Mouse (Mus musculus) embryonic facial prominence, embryonic 11.5 days (tissue): Measurements from ENCODE around the gene Olfr649. TPM values are rescaled to one million over a fixed set of nuclear protein-coding genes. Genes with fewer than 3 reads are reported as not detected.

Experiments used
- ATAC-seq: fragments of 200-750 bp; cut with Nextera tagmentation; replicated peaks from 2 replicates; pipeline ENCODE4 v1.8.0; 2017; ENCODE audit warnings: low read depth; ENCODE audit not compliant: insufficient number of reproducible peaks, low FRiP score, low TSS enrichment
- DNase-seq: peaks from one replicate; pipeline ENCODE4 v3.0.0-alpha.2; 2015; ENCODE audit warnings: low spot score
- H3K27ac ChIP-seq: fragments of 300-500 bp; sonication (generic); replicated peaks from 2 replicates; pipeline ENCODE4 v1.5.1; 2014; ENCODE audit warnings: mild to moderate bottlenecking, low read depth, low read length, control low read depth
- H3K27me3 ChIP-seq: fragments of 300-500 bp; sonication (generic); 2 replicates; pipeline ENCODE4 v1.6.1; 2014; ENCODE audit warnings: mild to moderate bottlenecking, low read length, moderate library complexity, mixed read lengths; ENCODE audit not compliant: control insufficient read depth, insufficient read depth
- H3K36me3 ChIP-seq: fragments of 300-500 bp; sonication (generic); replicated peaks from 2 replicates; pipeline ENCODE4 v1.6.1; 2014; ENCODE audit warnings: low read depth, mild to moderate bottlenecking, low read length, moderate library complexity, mixed read lengths; ENCODE audit not compliant: control insufficient read depth, insufficient read depth
- H3K4me1 ChIP-seq: fragments of 300-500 bp; sonication (generic); 2 replicates; pipeline ENCODE4 v1.6.1; 2014; ENCODE audit warnings: low read length, mixed read lengths; ENCODE audit not compliant: control insufficient read depth, insufficient read depth
- H3K4me2 ChIP-seq: fragments of 300-500 bp; sonication (generic); 2 replicates; pipeline ENCODE4 v1.6.1; 2014; ENCODE audit warnings: low read depth, mild to moderate bottlenecking, control low read depth, low read length, moderate library complexity
- H3K4me3 ChIP-seq: fragments of 300-500 bp; sonication (generic); 2 replicates; pipeline ENCODE4 v1.5.1; 2014; ENCODE audit warnings: low read depth, low read length, control low read depth
- H3K9ac ChIP-seq: fragments of 300-500 bp; sonication (generic); replicated peaks from 2 replicates; pipeline ENCODE4 v1.6.1; 2014; ENCODE audit warnings: mild to moderate bottlenecking, control low read depth, low read length
- H3K9me3 ChIP-seq: fragments of 300-500 bp; sonication (generic); replicated peaks from 2 replicates; pipeline ENCODE4 v1.6.1; 2016; ENCODE audit warnings: mild to moderate bottlenecking, low read length, inconsistent platforms, mixed read lengths; ENCODE audit not compliant: control insufficient read depth
- WGBS: fragments of 180-500 bp; shearing (Covaris S2); extraction: QIAGEN DNeasy Blood & Tissue Kit; methylation state at CpG from one replicate; pipeline ENCODE4 v1.1.7; 2014; 5-methylcytosine and 5-hydroxymethylcytosine counted together
- polyA plus RNA-seq: library from polyadenylated mRNA; unstranded; fragments of >200 nt; fragmentation: Nextera tagmentation; extraction: Ambion mirVana; gene quantifications from 2 replicates; pipeline ENCODE4 v1.2.1, GENCODE M21; 2014

Olfr649 gene
- not detected in 2 replicates for polyA plus RNA-seq

DNA sequence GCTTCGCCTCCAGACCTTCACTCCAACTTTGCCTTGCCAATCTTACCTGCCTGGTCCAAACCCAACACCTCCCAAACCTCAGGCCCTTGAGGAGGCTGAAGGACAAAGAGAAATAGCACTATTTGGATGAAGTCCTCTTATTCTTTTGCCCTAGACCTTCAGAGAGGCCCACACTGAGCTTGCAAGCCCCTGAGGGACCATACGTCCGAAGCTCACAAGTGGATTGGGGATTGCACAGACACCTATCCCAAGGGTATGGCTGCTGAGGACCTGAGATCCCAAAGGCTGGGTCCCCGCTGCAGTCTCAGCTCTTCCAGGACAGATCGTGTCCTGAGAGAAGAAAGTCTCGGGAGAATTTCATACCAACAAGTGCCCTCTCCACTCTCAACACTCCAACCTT is at the start of gene Olfr649:
TSS of gene Olfr649 (minus strand) at position 101 of the 400 bp plus-strand sequence.
- no peak for DNase-seq
- Histone ChIP-seq H3K4me2 (no peak within 1 kb of the TSS), H3K27me3 (no peaks in the 10 kb centered on the region), H3K9ac (no peak within 1 kb of the TSS), H3K4me3 (no peak within 1 kb of the TSS), H3K27ac (no peak within 1 kb of the TSS), H3K4me1 (no peaks in the 10 kb centered on the region), H3K36me3 (no peaks in the 10 kb centered on the region), H3K9me3 (no peaks in the 10 kb centered on the region)
- WGBS, result 80% methylated on average over 6 of the region's 6 CpGs
- no peak for ATAC-seq

DNA sequence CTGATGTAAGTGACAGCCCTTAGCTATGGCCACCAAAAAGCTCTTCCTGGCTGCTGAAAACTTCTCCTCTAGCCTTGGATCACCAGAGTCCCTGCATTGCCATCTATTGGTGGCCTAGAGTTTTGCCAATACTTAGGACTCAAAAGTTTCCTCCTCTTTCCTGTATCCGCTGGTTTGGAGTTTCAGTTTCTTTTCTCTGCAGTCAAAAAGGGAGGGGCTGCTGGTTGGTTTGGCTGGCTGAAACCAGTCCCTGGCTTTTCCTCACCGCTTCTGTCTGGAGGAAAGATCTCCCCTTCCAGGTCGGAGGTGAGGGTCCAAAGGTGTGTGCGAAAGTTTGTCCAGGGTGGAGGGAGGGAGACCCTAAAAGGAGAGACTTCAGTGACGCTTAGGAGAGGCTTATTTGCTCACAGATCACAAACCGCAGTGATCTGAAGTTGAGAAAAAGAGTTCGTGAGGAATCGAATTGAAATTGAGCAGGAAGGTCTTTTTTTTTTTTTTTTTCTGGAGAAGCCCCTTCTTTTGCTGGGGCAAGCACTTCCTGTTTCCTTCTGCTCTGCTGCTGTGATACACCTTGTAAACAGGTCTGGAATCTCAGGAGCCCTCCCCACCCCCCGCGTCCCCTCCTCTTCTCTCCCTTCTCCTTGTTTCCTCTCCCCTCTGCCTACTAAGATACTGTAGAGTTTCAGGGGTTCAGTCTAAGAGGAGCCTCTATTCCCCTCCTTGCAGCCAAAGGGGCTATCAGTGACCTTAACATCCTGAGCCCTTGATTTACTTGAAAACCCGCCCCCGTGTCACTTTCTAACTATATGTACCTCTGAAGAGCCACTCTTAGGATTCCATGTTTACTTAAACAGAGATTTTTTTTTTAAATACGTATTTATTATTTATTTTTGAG is 48.7 kb upstream of the Olfr649 start, which contains the start of gene Trim34a:
TSS of gene Trim34a (plus strand) at position 171 of the 895 bp plus-strand sequence.
- ATAC-seq, result peak; percentile 78

GRCm38 (mm10) chr7:104243616-104244015 is 47.8 kb upstream of the Olfr649 start:
- Histone ChIP-seq H3K9me3 (no peaks in the 10 kb centered on the region), H3K4me2 (no peak overlapping the region), H3K4me3 (no peak overlapping the region), H3K27ac (no peak overlapping the region), H3K27me3 (no peaks in the 10 kb centered on the region), H3K9ac (no peak overlapping the region), H3K36me3 (no peaks in the 10 kb centered on the region), H3K4me1 (no peaks in the 10 kb centered on the region)
- DNase-seq, result no peak
- 25% methylated on average over 1 of the region's 1 CpGs for WGBS
- ATAC-seq, result no peak

More for the DNA sequence above, 48.7 kb upstream of the Olfr649 start, which contains the start of gene Trim34a:
- H3K4me1 ChIP-seq, result no peaks in the 10 kb centered on the region
- peak; percentile 79 for DNase-seq
- no peaks in the 10 kb centered on the region for H3K27me3 ChIP-seq
- no peaks in the 10 kb centered on the region for H3K36me3 ChIP-seq
- no peaks in the 10 kb centered on the region for H3K9me3 ChIP-seq
- WGBS, result 7% methylated on average over 13 of the region's 13 CpGs
- H3K9ac ChIP-seq, result peak within 1 kb of the TSS; percentile 67
- peak within 1 kb of the TSS; percentile 36 for H3K4me3 ChIP-seq
- H3K27ac ChIP-seq, result no peak within 1 kb of the TSS
- H3K4me2 ChIP-seq, result peak within 1 kb of the TSS; percentile 44

DNA sequence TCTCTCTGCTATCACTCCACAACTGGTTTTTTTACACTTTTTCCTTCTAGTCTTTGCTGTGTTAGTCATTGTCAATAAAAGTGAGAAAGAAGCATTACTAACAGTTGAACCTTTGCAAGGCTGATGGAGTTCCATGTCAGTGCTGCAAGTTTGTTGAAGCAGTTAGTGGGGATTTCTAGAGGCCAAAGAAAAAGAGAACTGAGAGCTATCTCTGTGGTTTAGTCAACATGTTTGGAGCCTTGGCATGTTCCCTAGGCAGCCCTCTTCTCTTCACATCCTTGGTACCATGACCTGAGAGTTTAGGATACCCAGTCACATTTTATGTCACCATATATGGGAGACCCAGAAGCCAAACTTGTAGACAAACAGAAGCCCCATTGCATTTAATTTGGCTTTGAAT is 45.1 kb upstream of the Olfr649 start:
- no peaks in the 10 kb centered on the region for H3K27me3 ChIP-seq
- H3K4me2 ChIP-seq, result no peak overlapping the region
- no peaks in the 10 kb centered on the region for H3K9me3 ChIP-seq
- no peaks in the 10 kb centered on the region for H3K36me3 ChIP-seq
- ATAC-seq, result no peak
- no peaks in the 10 kb centered on the region for H3K4me1 ChIP-seq
- no peak overlapping the region for H3K4me3 ChIP-seq
- DNase-seq, result no peak
- no peak overlapping the region for H3K9ac ChIP-seq
- no peak overlapping the region for H3K27ac ChIP-seq

DNA sequence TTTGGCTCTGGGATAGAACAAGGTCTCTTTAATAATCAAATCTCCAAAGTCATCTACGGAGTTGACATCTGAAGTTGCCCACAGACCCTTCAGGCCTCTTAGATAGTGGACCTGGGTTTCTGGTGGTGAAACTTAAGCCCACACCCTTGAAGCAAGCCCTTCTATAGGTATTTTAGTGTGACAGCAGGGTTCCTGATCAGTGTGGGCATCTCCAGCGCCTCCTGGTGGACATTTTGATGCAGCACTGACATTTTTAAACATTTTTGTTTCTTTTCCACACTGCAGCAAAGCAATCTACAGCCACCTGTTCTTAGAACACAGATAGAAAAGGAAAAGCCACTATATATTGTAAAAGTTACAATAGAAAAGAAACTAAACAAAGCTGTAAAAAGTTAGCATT is 35.4 kb upstream of the Olfr649 start:
- H3K36me3 ChIP-seq, result no peaks in the 10 kb centered on the region
- no peak overlapping the region for H3K9ac ChIP-seq
- 18% methylated on average over 2 of the region's 2 CpGs for WGBS
- H3K4me1 ChIP-seq, result no peaks in the 10 kb centered on the region
- DNase-seq, result peak; percentile 37
- no peaks in the 10 kb centered on the region for H3K27me3 ChIP-seq
- no peak for ATAC-seq
- no peak overlapping the region for H3K4me3 ChIP-seq
- H3K4me2 ChIP-seq, result no peak overlapping the region
- H3K9me3 ChIP-seq, result no peaks in the 10 kb centered on the region
- H3K27ac ChIP-seq, result no peak overlapping the region

GRCm38 (mm10) chr7:104218701-104219569 is 23.1 kb upstream of the Olfr649 start, which contains the start of gene Trim6:
Trim6 (plus strand) TSS chr7:104218793.
- peak within 1 kb of the TSS; percentile 33 for H3K4me3 ChIP-seq
- WGBS, result 2% methylated on average over 37 of the region's 37 CpGs
- H3K27me3 ChIP-seq, result no peaks in the 10 kb centered on the region
- DNase-seq (peak; percentile 70), ATAC-seq (peak; percentile 60; the same call in 1 of the 2 replicates)
- no peaks in the 10 kb centered on the region for H3K9me3 ChIP-seq
- H3K36me3 ChIP-seq, result no peaks in the 10 kb centered on the region
- H3K9ac ChIP-seq, result peak within 1 kb of the TSS; percentile 52
- peak within 1 kb of the TSS; percentile 57 for H3K4me2 ChIP-seq
- H3K27ac ChIP-seq, result no peak within 1 kb of the TSS
- H3K4me1 ChIP-seq, result no peaks in the 10 kb centered on the region

GRCm38 (mm10) chr7:104217881-104218280 is 22.1 kb upstream of the Olfr649 start:
- DNase-seq (no peak), ATAC-seq (no peak)
- Histone ChIP-seq H3K36me3 (no peaks in the 10 kb centered on the region), H3K9ac (no peak overlapping the region), H3K4me2 (no peak overlapping the region), H3K4me3 (no peak overlapping the region), H3K27me3 (no peaks in the 10 kb centered on the region), H3K27ac (no peak overlapping the region), H3K4me1 (no peaks in the 10 kb centered on the region), H3K9me3 (no peaks in the 10 kb centered on the region)
- 65% methylated on average over 2 of the region's 2 CpGs for WGBS
